Mouse (Mus musculus): ENCODE results near the gene Ackr4.

Ackr4 gene

GRCm38 (mm10) chr9:104126833-104127232 lies at the start of gene Ackr4:
TSS of gene Ackr4 (minus strand) at chr9:104126933.
- DNase-seq: no peak

- no peak for DNase-seq
These were observed 45.6 kb upstream of the Ackr4 start for GRCm38 (mm10) chr9:104172342-104172741.

- DNase-seq: no peak
These were observed 44.9 kb upstream of the Ackr4 start for GRCm38 (mm10) chr9:104171651-104172050.

GRCm38 (mm10) chr9:104169986-104170385 lies 43.3 kb upstream of the Ackr4 start:
- no peak for DNase-seq

GRCm38 (mm10) chr9:104165926-104166325 lies 39.2 kb upstream of the Ackr4 start:
- DNase-seq: no peak

GRCm38 (mm10) chr9:104164194-104164593 lies 37.5 kb upstream of the Ackr4 start:
- DNase-seq: no peak

GRCm38 (mm10) chr9:104161117-104161516 lies 34.4 kb upstream of the Ackr4 start:
- no peak for DNase-seq

- DNase-seq: no peak
These were observed 30.6 kb upstream of the Ackr4 start for GRCm38 (mm10) chr9:104157291-104157690.

- DNase-seq: no peak
These were observed 29.8 kb upstream of the Ackr4 start for GRCm38 (mm10) chr9:104156506-104156905.

- DNase-seq: no peak
These were observed 28.5 kb upstream of the Ackr4 start for GRCm38 (mm10) chr9:104155100-104155715.

- DNase-seq: no peak
These were observed 25.4 kb upstream of the Ackr4 start for GRCm38 (mm10) chr9:104152121-104152520.

GRCm38 (mm10) chr9:104148969-104149368 lies 22.2 kb upstream of the Ackr4 start:
- DNase-seq: no peak

- DNase-seq: no peak
These were observed 19.9 kb upstream of the Ackr4 start for GRCm38 (mm10) chr9:104146683-104147082.

GRCm38 (mm10) chr9:104144314-104144996 lies 17.7 kb upstream of the Ackr4 start:
- no peak for DNase-seq

GRCm38 (mm10) chr9:104142805-104143204 lies 16.1 kb upstream of the Ackr4 start:
- DNase-seq: no peak

GRCm38 (mm10) chr9:104140351-104140750 lies 13.6 kb upstream of the Ackr4 start:
- no peak for DNase-seq

- no peak for DNase-seq
These were observed 3.5 kb upstream of the Ackr4 start for GRCm38 (mm10) chr9:104130141-104130755.

- no peak for DNase-seq
These were observed 1.4 kb upstream of the Ackr4 start for GRCm38 (mm10) chr9:104128110-104128509.

GRCm38 (mm10) chr9:104123622-104124021 lies 3.1 kb downstream of the Ackr4 start:
- DNase-seq: no peak

- no peak for DNase-seq
These were observed 3.6 kb downstream of the Ackr4 start for GRCm38 (mm10) chr9:104123101-104123500.

- no peak for DNase-seq
These were observed 17.6 kb downstream of the Ackr4 start for GRCm38 (mm10) chr9:104109151-104109550.

GRCm38 (mm10) chr9:104108571-104109143 lies 18.1 kb downstream of the Ackr4 start:
- DNase-seq: no peak

GRCm38 (mm10) chr9:104107482-104107881 lies 19.3 kb downstream of the Ackr4 start:
- DNase-seq: no peak

GRCm38 (mm10) chr9:104106930-104107329 lies 19.8 kb downstream of the Ackr4 start:
- DNase-seq: no peak
